Mouse (Mus musculus) ES-E14 (cell line): Measurements from ENCODE around the gene Apc2.

Experiments used
- CHD2 ChIP-seq: IDR thresholded peaks from 2 replicates; pipeline ENCODE4 v1.6.1; 2014; ENCODE audit warnings: mild to moderate bottlenecking, low read depth, low read length, inconsistent platforms
- HCFC1 ChIP-seq: IDR thresholded peaks from 2 replicates; pipeline ENCODE4 v1.6.1; 2012; ENCODE audit warnings: low read length, inconsistent platforms, borderline replicate concordance; ENCODE audit not compliant: insufficient read depth
- MAFK ChIP-seq: IDR thresholded peaks from 2 replicates; pipeline ENCODE4 v1.6.1; 2014; ENCODE audit warnings: mild to moderate bottlenecking, low read depth, low read length, inconsistent platforms; ENCODE audit not compliant: insufficient read depth
- ZC3H11A ChIP-seq: IDR thresholded peaks from 2 replicates; pipeline ENCODE4 v1.6.1; 2012; ENCODE audit warnings: low read depth, mild to moderate bottlenecking, inconsistent platforms, low read length, borderline replicate concordance

DNA sequence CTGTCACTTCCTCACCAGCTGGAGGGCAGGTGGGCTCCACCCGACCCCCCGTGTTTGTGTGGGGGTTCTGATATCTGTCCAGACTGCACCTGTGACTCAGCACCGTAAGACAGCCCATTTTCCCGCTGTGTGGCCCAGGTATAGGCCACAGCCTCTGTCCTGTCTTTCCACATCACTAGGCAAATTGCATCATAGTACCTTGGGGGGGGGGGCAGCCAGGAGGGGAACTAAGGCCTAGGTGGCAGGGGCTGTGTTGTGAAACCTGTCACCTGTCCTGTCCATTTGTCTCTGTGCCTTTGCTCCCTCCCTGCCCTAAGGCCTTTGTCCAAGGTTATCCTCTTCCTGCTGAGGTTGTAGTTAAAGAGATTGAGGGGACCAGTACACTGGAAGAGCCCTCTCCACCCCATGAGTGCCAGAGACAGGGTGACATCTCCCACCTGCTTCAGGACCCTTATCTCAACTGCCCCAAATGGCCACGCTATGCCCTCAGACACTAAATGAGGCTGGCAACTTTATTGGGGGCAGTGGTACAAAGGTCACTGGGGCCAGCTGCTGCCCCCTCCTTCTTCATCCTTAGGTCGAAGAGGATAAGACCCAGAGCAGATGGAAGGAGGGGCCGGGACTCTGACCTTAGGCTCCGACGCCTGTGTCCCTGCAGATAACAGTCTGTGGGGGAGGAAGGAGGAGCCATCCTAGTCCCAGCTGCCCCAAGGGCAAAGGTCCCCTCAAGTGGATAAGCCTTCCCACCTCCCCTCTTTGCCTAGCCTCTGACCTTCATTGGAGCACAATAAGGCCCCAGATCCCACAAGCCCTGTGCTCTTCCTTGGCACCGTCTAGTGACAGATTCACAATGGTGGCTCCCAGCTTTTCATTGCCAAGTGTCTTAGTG lies 36.1 kb downstream of the Apc2 start:
- TF ChIP-seq MAFK (no peak), ZC3H11A (no peak), CHD2 (no peak), HCFC1 (no peak)
